Mouse (Mus musculus): ENCODE data around the gene Klk1.

Klk1 gene

GRCm38 (mm10) chr7:44253023-44253616 lies 28.0 kb downstream of the Klk1 start:
- DNase-seq (ENCODE audit: low spot score) = no peak

DNA sequence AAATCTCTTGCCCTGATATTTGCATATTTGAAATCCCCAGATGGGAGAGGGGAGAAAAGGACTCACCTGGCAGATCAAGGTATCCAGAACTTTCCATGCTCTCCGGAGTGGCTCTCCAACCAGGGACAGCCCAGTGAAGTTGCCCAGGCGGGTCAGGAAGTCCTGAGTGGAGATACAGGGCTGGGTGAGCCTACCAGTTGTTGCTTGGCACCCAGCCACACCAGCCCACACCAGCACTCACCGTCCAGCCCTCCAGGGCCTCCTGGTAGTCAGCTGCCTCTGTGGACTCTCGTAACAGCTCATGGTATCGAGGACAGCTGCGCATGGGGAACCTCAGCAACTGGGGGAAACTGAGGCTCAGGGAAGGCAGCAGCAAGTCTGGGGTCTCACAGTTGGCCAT lies 29.8 kb downstream of the Klk1 start:
- no peak for DNase-seq (ENCODE audit: low spot score)

- DNase-seq (ENCODE audit: low spot score) = no peak
Observed at GRCm38 (mm10) chr7:44257278-44257677, 32.1 kb downstream of the Klk1 start, which contains the start of gene Acp4. Acp4 (minus strand) TSS chr7:44257378.

DNA sequence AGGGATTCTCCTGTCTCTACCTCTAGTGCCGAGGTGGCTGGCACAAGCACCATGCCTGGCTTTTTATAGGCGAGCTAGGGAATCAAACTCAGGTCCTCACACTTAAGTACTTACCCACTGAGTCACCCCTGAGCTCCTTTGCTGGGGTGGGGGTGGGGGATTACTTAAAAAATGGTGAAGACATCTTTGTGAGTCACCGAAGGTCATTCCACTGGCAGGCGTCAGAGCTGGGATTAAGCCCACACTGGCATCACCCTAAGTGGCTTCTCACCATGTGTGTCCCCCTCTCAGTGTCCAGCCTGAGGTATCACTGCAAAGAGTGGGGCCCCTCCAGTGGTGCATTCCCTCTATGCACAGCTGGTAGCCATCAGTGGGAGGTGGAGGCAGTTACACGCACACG lies 35.2 kb downstream of the Klk1 start:
- DNase-seq (ENCODE audit: low spot score) = no peak

- no peak for DNase-seq (ENCODE audit: low spot score)
Observed at GRCm38 (mm10) chr7:44261147-44261546, 36.0 kb downstream of the Klk1 start, which contains the start of gene Gm15517. Gm15517 (plus strand) TSS chr7:44261447.

- peak; percentile 88 for DNase-seq (ENCODE audit: low spot score)
Observed at GRCm38 (mm10) chr7:44262791-44263643, 37.9 kb downstream of the Klk1 start.

DNA sequence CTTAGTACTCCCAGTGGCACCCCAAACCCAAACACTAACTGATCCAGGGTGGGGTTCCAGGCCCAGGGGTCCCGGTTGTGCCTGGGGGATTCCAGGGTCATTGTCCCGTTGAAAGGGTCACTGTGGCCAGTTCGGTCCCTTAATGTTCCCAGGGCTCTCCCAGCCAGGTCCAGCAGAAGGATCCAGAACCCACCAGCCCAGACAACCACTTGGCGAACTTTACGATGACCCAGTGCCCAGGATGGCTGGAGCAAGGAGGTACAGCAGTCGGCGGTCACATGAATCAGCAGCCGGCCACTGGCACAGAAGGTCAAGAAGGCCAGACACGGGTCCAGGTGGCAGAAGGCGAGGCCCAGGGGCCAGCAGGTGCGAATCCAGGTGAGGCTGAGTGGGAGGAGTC lies 43.0 kb downstream of the Klk1 start:
- no peak for DNase-seq (ENCODE audit: low spot score)

GRCm38 (mm10) chr7:44269397-44269796 lies 44.2 kb downstream of the Klk1 start:
- no peak for DNase-seq (ENCODE audit: low spot score)

- no peak for DNase-seq (ENCODE audit: low spot score)
Observed at GRCm38 (mm10) chr7:44271309-44271708, 46.1 kb downstream of the Klk1 start.

- no peak for DNase-seq (ENCODE audit: low spot score)
Observed at GRCm38 (mm10) chr7:44272546-44272945, 47.4 kb downstream of the Klk1 start.

DNA sequence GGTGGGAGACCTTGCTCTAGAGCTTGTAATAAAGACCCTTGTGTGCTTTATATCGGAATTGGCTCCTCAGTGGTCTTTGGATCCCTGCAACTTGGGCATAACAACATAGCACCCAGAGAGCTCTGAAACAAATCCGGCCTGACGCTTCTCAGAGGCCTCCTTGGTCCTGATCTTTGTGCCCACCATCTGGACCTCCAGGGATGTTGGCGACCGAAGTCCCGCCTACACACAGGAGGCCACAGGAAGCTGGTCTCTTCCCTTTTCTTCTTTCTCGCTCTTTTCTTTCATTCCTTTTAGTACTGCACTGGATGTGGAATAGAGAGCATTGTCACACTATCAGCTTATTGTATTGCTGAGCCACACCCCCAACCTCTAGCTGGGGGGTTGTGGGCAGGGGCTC lies 48.3 kb downstream of the Klk1 start:
- DNase-seq (ENCODE audit: low spot score) = no peak

DNA sequence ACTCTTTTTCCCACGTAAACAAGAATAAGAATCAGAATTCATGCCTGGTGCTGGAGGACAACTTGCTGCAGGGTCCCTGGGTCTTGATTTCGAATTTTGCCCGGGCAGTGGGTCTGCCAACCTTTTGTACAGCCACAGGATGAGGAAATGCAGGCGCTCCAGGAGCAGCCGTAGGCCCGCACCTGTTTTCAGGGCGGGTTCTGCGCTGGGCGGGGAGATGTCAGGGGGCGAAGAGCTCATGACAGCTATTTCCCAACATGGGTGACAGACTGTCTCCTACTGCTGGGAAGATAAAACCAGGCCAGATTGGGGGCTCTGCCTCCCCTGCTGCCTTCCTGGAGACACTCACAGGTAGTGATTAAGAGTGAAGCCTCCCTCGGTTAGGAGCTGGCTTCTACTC lies 48.9 kb downstream of the Klk1 start:
- no peak for DNase-seq (ENCODE audit: low spot score)

DNA sequence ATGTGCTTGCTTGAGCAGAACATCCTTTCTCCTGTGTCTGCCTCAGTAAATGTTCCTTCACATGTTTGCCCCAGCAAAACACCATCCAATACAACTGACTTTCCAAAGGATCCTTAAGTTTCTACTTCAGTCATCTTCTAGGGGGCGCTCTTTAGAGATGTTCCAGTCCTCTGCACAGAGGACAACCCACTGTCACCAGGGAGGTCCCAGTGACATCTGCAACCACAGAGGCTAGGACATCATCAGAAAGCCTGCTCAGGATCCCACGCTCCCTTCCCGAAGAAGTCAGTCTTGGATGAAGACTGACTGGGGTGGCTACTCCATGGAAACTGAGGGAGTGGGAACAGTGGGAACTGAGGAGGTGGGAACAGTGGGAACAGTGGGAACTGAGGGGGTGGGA lies 50.4 kb downstream of the Klk1 start:
- DNase-seq (ENCODE audit: low spot score) = no peak

DNA sequence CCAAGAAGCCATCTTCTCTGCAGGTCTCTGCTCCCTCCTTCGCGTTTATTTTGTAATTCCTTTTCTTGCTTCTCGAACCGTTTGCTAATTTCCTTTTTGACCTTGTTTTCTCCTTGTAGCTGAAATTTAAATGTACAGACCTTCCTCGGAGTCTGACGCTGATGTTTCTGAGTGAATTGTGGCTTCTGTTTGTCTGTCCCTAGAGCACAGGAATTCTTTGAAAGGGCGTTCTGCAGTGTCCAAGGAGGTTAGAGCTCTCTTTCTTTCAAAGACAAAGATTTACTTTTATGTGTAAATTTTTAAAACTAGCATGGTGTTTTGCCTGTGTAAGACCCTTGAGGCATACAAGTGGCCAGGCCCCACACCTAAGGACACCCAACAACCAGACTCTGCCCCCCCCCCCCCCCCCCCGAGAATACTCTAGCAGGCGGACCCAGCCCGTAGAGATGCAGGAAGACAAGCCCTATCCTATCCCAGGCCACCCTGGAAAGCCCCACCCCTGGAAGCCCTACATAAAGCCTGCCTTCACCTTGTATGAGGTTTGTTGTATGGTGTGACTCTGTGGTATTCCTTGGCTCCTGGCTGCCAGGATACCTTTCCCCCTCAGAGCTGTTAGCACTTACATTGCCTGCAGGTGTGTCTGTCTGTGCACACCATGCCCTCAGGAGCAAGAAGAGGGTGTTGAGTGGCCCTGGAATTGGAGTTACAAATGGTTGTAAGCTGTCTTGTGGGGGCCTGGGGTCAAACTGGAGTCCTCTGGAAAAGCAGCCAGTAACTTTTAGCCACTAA lies 51.5 kb downstream of the Klk1 start:
- no peak for DNase-seq (ENCODE audit: low spot score)

- DNase-seq (ENCODE audit: low spot score) = no peak
Observed at GRCm38 (mm10) chr7:44277250-44277622, 52.1 kb downstream of the Klk1 start.
